Mouse (Mus musculus) lung, postnatal 0 days (tissue): Measurements from ENCODE around the gene 5830473C10Rik. TPM values are rescaled to one million over a fixed set of nuclear protein-coding genes. Genes with fewer than 3 reads are reported as not detected.
A peak's percentile ranks its signal among the peaks of the same experiment; 100 is the strongest.
"Not testable (repeated sequence)": the region's sequence is repeated elsewhere in the genome, so short reads cannot be mapped to it uniquely, and the experiment has no call there.

ENCODE experiments used
- ATAC-seq: fragments of 200-750 bp; cut with Nextera tagmentation; 2 replicates; pipeline ENCODE4 v1.8.0; 2017; ENCODE audit warnings: moderate library complexity
- DNase-seq: peaks from one replicate; pipeline ENCODE4 v3.0.0-alpha.2; 2016; ENCODE audit warnings: low spot score
- H3K27ac ChIP-seq: fragments of 300-500 bp; sonication (generic); 2 replicates; pipeline ENCODE4 v1.5.1; 2014; ENCODE audit warnings: antibody characterized with exemption, mild to moderate bottlenecking, low read length, mixed read lengths
- H3K27me3 ChIP-seq: fragments of 300-500 bp; sonication (generic); replicated peaks from 2 replicates; pipeline ENCODE4 v1.6.1; 2014; ENCODE audit warnings: low read length, mixed read lengths; ENCODE audit not compliant: insufficient read depth
- H3K36me3 ChIP-seq: fragments of 300-500 bp; sonication (generic); 2 replicates; pipeline ENCODE4 v1.6.1; 2014; ENCODE audit warnings: low read length, mixed read lengths; ENCODE audit not compliant: insufficient read depth
- H3K4me1 ChIP-seq: fragments of 300-500 bp; sonication (generic); 2 replicates; pipeline ENCODE4 v1.6.1; 2014; ENCODE audit warnings: antibody characterized with exemption, low read depth, low read length, mixed read lengths; ENCODE audit not compliant: insufficient read depth
- H3K4me2 ChIP-seq: fragments of 300-500 bp; sonication (generic); replicated peaks from 2 replicates; pipeline ENCODE4 v1.6.1; 2014; ENCODE audit warnings: low read depth, mild to moderate bottlenecking, low read length, moderate library complexity, mixed read lengths
- H3K4me3 ChIP-seq: fragments of 300-500 bp; sonication (generic); 2 replicates; pipeline ENCODE4 v1.5.1; 2014; ENCODE audit warnings: low read depth, low read length
- H3K9ac ChIP-seq: fragments of 300-500 bp; sonication (generic); replicated peaks from 2 replicates; pipeline ENCODE4 v1.6.1; 2014; ENCODE audit warnings: low read depth, mild to moderate bottlenecking
- H3K9me3 ChIP-seq: fragments of 300-500 bp; sonication (generic); 2 replicates; pipeline ENCODE4 v1.6.1; 2016; ENCODE audit warnings: low read length, mixed read lengths
- CTCF ChIP-seq: IDR thresholded peaks from 2 replicates; pipeline ENCODE4 v1.5.1; 2016; ENCODE audit warnings: antibody characterized with exemption, mild to moderate bottlenecking
- EP300 ChIP-seq: IDR thresholded peaks from 2 replicates; pipeline ENCODE4 v1.6.1; 2016; ENCODE audit warnings: antibody characterized with exemption, mild to moderate bottlenecking, control low read depth
- WGBS: fragments of 180-500 bp; shearing (Covaris S2); extraction: QIAGEN DNeasy Blood & Tissue Kit; methylation state at CpG from one replicate; pipeline ENCODE4 v1.1.7; 2014; 5-methylcytosine and 5-hydroxymethylcytosine counted together
- polyA plus RNA-seq: library from polyadenylated mRNA; unstranded; fragments of >200 nt; fragmentation: Nextera tagmentation; extraction: Ambion mirVana; gene quantifications from 2 replicates; pipeline ENCODE4 v1.2.1, GENCODE M21; 2015

The 5830473C10Rik gene
- polyA plus RNA-seq, 1 experiment from 2014 or later: not detected

DNA sequence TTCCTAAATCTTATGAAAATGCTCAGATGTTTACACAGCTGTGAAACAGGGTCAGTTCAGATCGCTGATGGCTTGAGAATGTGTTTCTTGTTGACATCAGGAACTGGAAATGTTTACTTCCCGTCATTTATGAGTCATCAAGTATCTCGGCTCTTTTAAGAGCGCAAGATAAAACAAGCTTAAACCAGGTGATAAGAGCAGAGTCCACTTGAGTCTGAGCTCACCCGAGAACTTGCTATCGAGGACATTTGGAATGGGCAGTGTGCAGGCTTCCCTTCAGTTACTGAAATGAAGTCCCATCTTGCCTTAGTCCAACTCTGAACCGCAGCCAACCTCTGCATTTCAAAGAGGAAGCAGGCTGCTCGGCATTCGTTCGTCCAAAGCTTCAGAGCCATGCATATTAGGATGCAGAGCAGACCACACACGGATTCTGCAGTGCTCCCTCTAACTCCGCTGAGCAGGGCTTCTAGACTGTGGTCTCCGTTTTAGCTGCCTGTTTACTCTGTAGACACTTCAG is 42.6 kb downstream of the 5830473C10Rik start:
- no peak overlapping the region for H3K4me3 ChIP-seq
- ATAC-seq: peak; percentile 54
- 0 out of 2 replicates have a peak overlapping the region, but pooled peaks have one; percentile 11 for H3K27ac ChIP-seq

DNA sequence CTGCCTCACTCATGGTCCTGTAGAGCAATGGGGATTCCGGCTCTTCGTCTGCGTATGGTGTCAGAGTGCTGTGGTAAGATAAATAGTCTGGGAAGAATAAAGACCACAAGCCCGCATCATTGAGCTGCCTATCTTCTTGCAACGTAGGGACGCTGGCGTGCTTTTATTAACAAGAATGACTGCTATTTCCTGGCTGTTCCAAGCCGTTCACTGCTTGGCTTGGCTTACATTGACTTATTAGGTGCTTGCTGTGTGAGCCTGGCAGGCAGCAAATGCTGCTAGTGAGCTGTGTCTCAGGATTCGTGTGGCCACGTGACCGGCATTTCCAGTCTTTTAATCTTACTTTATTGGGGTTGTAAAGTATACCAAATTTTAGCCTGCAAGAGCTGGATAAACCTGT is 48.0 kb downstream of the 5830473C10Rik start:
- ATAC-seq: no peak; the same call in 1 of the 2 replicates
- 41% methylated on average over 11 of the region's 11 CpGs for WGBS
- peak; percentile 52 for DNase-seq

More for the DNA sequence above, 42.6 kb downstream of the 5830473C10Rik start:
- peak; percentile 51; the same call in 1 of the 2 replicates for TF ChIP-seq EP300
- no peak for TF ChIP-seq CTCF
- Histone ChIP-seq H3K9ac (no peak overlapping the region), H3K27me3 (no peaks in the 10 kb centered on the region), H3K9me3 (no peaks in the 10 kb centered on the region), H3K4me1 (no peaks in the 10 kb centered on the region), H3K4me2 (peak overlapping the region; percentile 27), H3K36me3 (no peaks in the 10 kb centered on the region)
- peak; percentile 46 for DNase-seq
- WGBS: 2% methylated on average over 13 of the region's 13 CpGs

DNA sequence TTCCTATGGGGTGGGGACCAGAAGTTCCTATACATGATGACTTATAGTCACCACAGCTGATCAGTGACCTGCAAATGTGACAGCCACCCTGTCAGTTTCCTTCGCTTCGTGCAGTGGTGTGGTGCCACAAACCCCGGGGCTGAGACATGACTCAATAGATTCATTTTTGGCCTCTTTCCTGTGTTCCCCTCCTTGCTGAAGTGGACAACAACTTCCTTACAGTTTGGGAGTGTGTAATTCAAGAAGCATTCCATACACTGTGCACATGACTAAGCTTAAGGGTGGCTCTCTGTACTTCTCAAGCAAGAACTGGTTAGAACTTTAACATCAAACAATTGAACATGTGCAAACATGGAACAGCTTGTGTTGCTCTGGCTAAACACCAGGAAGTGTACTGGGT is 50.5 kb downstream of the 5830473C10Rik start:
- no peak overlapping the region for H3K9ac ChIP-seq
- H3K9me3 ChIP-seq: no peaks in the 10 kb centered on the region
- 41% methylated on average over 3 of the region's 3 CpGs for WGBS
- ATAC-seq: peak; percentile 94
- peak; percentile 89 for DNase-seq
- H3K27me3 ChIP-seq: no peaks in the 10 kb centered on the region
- TF ChIP-seq EP300 (peak; percentile 70), CTCF (no peak)
- no peaks in the 10 kb centered on the region for H3K4me1 ChIP-seq
- H3K27ac ChIP-seq: no peak overlapping the region; the same call in 1 of the 2 replicates
- no peak overlapping the region for H3K4me3 ChIP-seq
- no peaks in the 10 kb centered on the region for H3K36me3 ChIP-seq
- no peak overlapping the region for H3K4me2 ChIP-seq

More for the DNA sequence above, 48.0 kb downstream of the 5830473C10Rik start:
- Histone ChIP-seq H3K4me3 (no peak overlapping the region), H3K27ac (no peak overlapping the region), H3K9me3 (no peaks in the 10 kb centered on the region), H3K27me3 (no peaks in the 10 kb centered on the region), H3K4me1 (no peaks in the 10 kb centered on the region), H3K36me3 (no peaks in the 10 kb centered on the region), H3K4me2 (no peak overlapping the region), H3K9ac (no peak overlapping the region)
- TF ChIP-seq CTCF: no peak
- TF ChIP-seq EP300: no peak

DNA sequence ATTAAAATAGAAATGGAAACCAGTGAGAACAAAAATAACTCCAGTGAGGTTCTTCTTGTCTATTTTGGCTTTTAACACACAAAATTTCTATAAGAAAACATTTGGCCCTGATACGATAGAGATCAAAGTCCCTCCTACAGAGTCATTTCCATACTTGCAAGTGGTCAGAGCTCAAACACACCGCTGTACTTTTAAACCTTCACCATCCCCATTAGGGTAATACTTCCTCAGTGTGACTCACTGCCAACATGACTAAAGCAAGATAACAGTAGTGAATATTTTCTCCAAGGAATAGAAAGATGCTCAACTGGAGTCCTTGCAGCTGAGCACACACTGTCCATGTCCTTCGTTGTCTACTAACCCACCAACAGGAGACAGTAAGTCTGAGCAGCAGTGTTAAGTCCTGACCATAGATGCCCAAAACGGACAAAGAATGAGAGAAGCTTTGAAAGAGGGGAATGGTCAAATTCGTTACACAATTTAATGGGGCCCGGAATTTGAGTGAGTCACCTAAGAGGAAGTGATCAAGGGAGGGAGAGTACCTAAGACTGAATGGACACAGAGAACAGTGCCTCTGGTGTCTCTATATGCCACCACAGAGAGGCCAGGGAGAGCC is 51.2 kb downstream of the 5830473C10Rik start:
- H3K4me3 ChIP-seq: no peak overlapping the region
- H3K27ac ChIP-seq: no peak overlapping the region
- H3K36me3 ChIP-seq: no peaks in the 10 kb centered on the region
- 69% methylated on average over 6 of the region's 6 CpGs for WGBS
- H3K4me2 ChIP-seq: no peak overlapping the region
- H3K9ac ChIP-seq: no peak overlapping the region
- DNase-seq (peak; percentile 71), ATAC-seq (peak; percentile 55; the same call in 1 of the 2 replicates)
- H3K9me3 ChIP-seq: no peaks in the 10 kb centered on the region
- H3K4me1 ChIP-seq: no peaks in the 10 kb centered on the region
- no peaks in the 10 kb centered on the region for H3K27me3 ChIP-seq
- no peak for TF ChIP-seq EP300
- TF ChIP-seq CTCF: no peak

DNA sequence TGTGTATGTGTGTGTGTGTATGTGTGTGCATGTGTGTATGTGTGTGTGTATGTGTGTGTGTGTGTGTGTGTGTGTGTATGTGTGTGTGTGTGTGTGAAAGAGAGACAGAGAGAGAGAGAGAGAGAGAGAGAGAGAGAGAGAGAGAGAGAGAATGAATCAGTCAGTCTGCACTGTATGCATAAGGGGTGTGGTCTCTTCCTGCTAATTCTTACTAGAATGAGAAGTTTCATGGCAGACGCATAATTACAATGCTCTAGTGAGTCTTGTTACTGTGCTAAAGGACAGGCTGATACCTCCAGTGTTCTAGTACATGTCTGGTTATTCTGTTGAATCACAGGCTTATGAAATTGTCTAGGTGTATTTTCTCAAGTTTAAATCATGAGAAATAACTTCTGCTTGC is 51.8 kb downstream of the 5830473C10Rik start:
- not testable (repeated sequence) for H3K4me1 ChIP-seq, ATAC-seq, H3K9ac ChIP-seq, H3K9me3 ChIP-seq, H3K4me2 ChIP-seq, H3K27me3 ChIP-seq, H3K27ac ChIP-seq, H3K36me3 ChIP-seq, H3K4me3 ChIP-seq
- 67% methylated on average over 1 of the region's 1 CpGs for WGBS
- peak; percentile 11 for DNase-seq

DNA sequence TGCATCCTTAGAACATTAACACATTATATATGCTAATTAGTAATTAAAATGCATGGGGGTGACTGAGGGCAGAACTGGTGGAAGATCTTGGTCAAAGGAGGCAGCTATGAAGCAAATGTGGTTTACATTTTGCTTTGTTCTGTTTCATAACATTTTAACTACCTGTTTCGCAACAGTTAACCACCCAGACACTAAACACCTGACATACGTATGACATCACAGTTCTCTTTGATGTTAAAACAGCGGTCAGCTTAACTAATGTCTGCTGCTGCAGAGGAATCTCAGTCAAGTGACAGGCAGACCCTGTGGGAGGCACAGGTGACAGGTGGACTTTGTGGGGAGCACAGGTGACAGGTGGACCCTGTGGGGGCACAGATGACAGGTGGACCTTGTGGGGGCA is 57.0 kb downstream of the 5830473C10Rik start:
- ATAC-seq: peak; percentile 37
- no peaks in the 10 kb centered on the region for H3K9me3 ChIP-seq
- H3K4me2 ChIP-seq: no peak overlapping the region
- 69% methylated on average over 3 of the region's 3 CpGs for WGBS
- no peak overlapping the region for H3K27ac ChIP-seq
- no peak overlapping the region for H3K9ac ChIP-seq
- H3K4me1 ChIP-seq: no peaks in the 10 kb centered on the region
- no peak overlapping the region for H3K4me3 ChIP-seq
- no peak for TF ChIP-seq EP300
- no peak for TF ChIP-seq CTCF
- no peaks in the 10 kb centered on the region for H3K27me3 ChIP-seq
- DNase-seq: peak; percentile 38
- H3K36me3 ChIP-seq: no peaks in the 10 kb centered on the region
